Mouse (Mus musculus) skeletal muscle tissue, adult 2 months (tissue): ENCODE data around the gene Pdk3.
A peak's percentile ranks its signal among the peaks of the same experiment; 100 is the strongest.

Source experiments
- DNase-seq: peaks from one replicate; pipeline ENCODE4 v3.0.0-alpha.2; 2012; ENCODE audit warnings: low read depth, low spot score

Gene Pdk3

GRCm38 (mm10) chrX:93831561-93832336, at the start of gene Pdk3:
TSS of gene Pdk3 (minus strand) at chrX:93832201.
- peak; percentile 40 for DNase-seq

DNA sequence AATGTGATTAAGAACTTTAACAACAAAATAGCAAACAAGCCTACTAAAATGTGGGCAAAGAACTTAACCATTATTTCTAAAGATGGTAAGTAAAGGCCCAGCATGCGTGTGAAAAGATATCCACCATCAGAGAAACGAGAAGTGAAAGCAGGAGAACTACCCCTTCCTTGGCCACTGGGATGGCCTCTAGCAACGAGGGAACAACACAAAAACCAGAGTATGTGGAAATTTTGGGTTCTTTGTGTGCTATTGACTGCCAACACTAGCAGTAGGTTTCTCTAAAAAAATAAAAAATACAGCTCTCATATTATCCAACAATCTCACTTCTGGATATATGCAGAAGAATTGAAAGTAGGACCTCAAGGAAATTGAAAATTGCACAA, 45.6 kb upstream of the Pdk3 start:
- no peak for DNase-seq

DNA sequence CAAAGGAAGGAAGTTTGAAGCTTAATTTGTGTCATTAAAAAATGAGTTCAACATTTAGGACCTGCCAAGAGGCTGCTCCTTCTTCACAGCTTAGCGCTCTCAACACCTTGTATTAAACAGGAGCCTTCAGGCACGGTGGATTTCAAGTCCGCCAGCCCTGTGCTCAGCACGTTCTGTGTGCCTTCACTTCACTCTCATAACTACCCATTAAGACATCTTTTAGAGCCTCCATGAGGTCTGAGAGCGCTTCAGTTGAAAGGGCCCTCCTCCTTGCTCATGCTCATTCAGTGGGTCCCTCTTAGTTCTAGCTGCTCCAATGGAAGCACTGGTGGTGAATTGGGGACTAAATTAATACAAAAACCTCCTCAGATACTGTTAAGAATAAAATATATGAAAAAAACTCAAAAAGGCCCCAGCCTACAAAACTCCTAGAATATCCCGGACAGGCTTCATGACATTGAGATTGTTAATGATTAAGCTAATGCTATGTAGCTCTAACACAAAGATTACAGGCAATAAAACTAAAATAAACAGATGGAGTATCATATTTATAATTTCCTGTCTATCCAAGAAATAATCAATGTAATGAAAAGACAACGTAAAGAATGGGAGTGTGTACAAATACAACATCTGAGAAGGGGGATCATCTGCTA, 45.1 kb upstream of the Pdk3 start:
- no peak for DNase-seq

DNA sequence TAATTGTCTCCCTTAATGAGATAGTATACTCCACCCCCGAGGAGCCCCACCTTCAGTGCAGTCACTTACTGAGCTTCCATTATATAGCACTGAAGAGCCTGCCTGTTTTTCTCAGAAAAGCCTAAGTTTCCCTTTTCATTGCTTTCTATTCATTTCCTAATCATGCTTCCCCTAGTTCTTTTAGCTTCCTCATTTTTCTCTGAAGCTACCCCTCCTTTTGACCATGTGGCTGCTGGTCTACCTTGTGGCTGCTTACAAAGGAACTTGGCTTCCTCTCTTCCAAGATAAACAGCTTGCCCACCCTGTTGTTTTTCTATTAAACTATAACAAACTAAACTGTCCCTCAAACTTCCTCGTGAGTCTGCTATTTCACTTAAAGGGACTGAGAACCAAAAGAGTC, 31.4 kb upstream of the Pdk3 start:
- no peak for DNase-seq

GRCm38 (mm10) chrX:93862525-93863086, 30.6 kb upstream of the Pdk3 start:
- no peak for DNase-seq

DNA sequence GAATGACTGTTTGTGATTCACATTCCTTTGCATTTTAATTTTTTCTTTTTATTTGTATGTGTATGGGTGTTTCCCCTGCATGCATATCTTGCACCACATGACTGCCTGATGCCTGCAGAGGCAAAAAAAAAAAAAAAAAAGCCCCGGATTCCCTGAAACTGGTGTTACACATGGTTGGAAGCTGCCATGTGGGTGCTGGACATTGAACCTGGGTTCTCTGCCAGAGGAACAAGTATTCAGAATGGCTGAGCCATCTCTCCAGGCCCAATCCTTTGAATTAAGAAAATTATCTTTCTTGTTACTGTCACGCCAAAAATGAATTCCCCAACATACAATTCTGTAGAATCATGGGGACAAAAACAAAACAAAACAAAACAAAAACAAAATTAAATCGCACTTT, 25.8 kb upstream of the Pdk3 start:
- DNase-seq = no peak

DNA sequence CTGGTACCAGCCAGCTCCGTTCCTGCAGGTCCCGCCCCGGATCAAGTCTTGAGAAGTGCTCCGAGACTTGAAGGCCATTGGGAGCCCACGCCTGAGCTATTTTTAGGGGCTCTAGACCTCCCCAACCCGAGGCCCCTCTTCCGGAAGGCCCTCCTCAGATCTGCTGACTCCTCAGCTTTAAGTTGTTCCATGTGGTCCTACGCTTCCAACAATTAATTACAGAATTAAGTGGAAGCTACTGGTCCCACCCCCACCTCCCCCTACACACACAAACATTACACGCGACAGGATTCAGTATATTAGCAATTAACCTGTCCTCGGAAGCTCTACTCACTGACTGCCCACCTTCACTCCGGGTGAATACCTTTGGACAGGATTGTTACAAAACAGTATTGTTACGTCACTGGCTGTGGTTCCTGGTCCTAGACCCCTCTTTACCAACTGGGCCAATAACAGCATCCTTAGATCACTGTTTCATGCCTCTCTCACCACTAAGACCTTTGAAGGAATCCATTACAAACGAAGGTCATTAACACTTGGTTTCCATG, 410 bp upstream of the Pdk3 start:
- DNase-seq = no peak

DNA sequence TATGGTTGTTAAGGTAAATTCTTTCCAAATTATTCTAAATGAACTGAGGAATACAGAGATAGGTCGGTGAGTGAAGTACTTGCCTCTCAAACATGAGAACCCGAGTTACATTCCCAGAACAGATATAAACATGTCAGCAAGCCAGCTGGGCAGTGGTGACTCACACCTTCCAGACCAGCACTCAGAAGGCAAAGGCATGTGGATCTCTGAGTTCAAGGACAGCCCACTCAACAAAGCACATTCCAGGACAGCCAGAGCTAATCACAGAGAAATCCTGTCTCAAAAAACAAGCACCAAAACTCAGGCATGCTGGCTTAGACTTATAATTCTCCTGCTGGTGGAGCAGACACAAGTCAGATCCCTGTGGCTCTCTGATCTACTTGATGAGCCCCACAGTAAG, 6.2 kb downstream of the Pdk3 start:
- DNase-seq = no peak

- no peak for DNase-seq
Observed at GRCm38 (mm10) chrX:93808040-93808439, 24.0 kb downstream of the Pdk3 start.

GRCm38 (mm10) chrX:93793168-93793567, 38.8 kb downstream of the Pdk3 start:
- peak; percentile 2 for DNase-seq

DNA sequence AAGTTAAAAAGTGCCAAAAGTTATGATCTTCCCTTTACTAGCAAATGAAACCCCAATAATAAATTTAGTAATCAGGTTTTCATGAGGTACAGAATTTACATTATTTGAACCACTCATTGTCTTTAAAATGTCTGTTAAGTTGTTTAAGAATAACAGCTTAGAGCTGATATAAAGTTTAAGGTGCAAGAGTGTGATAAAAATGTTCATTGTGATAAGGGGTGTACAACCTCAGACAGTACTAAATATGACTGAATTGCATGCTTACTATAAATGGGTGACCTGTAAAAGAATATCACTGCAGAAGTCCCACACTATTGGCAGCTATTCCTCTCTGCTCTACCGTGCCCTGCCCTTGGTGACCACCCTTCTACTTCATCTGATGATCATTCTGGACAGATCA, 42.4 kb downstream of the Pdk3 start:
- no peak for DNase-seq

- no peak for DNase-seq
Observed at GRCm38 (mm10) chrX:93760770-93761169, 71.2 kb downstream of the Pdk3 start.

DNA sequence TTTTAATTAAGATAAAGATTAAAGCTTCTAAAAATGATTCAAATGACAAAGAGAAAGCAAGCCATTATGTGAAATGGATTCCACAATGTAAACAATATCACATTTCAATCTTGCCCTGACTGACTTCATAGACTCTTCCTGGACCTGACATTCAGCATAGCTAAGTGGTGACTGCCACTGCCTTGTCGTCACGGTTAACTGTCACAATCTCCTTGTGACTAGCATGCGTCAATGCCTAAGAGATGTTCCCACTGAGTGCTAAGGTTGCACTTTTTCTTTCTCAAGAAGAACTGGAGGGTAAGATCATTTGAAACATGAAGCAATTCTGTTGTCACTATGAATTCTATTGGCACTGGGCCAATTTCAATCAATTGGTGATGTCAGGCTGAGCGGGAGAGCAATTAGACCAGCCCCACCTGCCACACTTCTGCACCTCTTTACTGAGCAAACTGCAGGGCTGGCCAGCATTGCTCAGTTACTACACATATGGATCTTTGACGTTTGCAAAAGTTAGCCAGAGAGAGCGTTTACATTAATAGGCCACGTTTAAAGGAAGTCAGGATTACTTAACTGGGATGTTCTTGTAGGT, 75.0 kb downstream of the Pdk3 start:
- DNase-seq = no peak

GRCm38 (mm10) chrX:93755210-93755842, 76.7 kb downstream of the Pdk3 start:
- DNase-seq = no peak

DNA sequence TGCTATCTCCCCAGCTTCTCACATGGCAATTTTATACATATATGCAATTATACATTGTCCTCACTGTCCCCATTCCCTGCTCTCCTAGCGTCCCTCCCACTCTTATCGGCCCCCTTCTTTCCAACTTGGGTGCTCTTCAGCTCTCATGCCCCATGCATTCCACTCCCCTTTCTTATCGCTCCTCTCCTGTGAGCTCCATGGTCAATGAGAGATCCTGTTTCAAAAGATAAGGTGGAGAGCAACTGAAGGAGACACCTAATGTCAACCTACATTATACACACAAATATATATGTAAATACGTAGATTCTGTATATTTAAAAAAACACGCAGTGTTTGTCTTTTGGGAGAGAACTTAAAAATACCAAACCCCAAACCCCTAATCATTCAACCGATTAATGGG, 81.4 kb downstream of the Pdk3 start:
- no peak for DNase-seq

- no peak for DNase-seq
Observed at GRCm38 (mm10) chrX:93749165-93749564, 82.8 kb downstream of the Pdk3 start.

DNA sequence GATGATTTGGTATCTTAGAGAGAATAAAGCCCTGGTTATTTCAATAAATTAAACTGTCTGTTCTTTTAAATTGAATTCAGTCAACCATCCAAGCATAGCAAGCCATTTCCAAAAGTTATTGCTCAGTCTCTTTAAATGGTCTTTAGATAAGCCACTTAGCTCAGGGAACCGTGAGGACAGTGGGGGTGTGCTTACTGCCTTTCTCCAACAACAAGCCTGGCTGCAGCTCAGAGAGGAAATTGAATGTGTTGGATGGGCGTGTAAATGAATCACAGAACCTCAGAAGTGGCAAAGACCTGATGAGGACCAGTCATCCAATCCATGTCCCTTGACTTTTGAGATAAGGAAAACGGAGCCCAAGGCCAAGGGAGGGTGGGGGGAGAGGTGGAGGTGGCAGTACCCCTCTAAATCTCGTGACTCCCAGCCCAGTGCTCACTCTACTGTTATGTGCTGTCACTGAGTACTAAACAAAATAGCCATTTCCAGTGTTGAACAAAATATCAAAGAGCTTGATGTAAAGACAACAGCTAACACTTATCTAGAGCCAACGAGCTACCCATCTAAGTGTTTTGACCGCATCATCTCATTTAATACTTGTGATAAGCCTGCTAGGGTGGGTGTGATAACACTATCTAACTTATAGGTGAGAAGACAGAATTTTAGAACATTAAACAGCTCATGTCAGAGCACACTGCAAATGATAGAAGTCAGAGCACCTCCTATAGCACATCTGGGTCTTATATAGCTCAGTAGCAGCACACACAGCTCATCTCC, 98.8 kb downstream of the Pdk3 start:
- no peak for DNase-seq

GRCm38 (mm10) chrX:93732407-93732806, 99.6 kb downstream of the Pdk3 start:
- no peak for DNase-seq

DNA sequence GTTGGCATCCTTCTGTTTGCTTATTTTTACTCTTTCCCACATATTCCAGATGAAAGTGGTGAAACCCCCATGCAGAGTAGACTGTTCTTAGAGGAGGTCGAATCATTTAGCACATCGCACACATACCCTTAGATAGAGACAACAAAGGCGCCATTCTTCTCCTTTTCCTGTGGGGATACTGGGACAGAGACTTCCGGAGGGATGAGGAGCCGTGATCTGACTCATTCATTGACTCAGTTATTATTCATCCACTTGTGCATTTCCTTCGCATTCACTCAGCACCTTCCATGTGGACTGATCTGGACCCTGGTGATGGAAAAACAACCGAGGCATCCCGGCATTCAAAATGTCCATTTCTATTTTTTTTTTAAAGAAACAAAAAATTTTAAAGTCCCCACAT, 101.1 kb downstream of the Pdk3 start:
- DNase-seq = no peak

GRCm38 (mm10) chrX:93729529-93729928, 102.5 kb downstream of the Pdk3 start:
- no peak for DNase-seq
